Mouse (Mus musculus): ENCODE results near the gene Vmn1r60. TPM values are rescaled to one million over a fixed set of nuclear protein-coding genes. Genes with fewer than 3 reads are reported as not detected.
"Not testable (repeated sequence)": the region's sequence is repeated elsewhere in the genome, so short reads cannot be mapped to it uniquely, and the experiment has no call there.

Gene Vmn1r60
- not detected in 2 replicates for polyA plus RNA-seq (2012; rRNA removed)

- H3K4me3 ChIP-seq (ENCODE audit: control insufficient read depth, low read depth, low read length); H3K36me3 ChIP-seq (ENCODE audit: control insufficient read depth, insufficient read depth, low read length); H3K27ac ChIP-seq (ENCODE audit: control insufficient read depth, insufficient read depth, low read depth, low read length); H3K4me1 ChIP-seq (ENCODE audit: control insufficient read depth, insufficient read depth, low read length); H3K27me3 ChIP-seq (ENCODE audit: control insufficient read depth, insufficient read depth, low read length): not testable (repeated sequence)
These were observed at the start of gene Vmn1r60 for GRCm38 (mm10) chr7:5547217-5547616. Gene Vmn1r60, minus strand, starts transcription at chr7:5547317.

- not testable (repeated sequence) for H3K4me1 ChIP-seq (ENCODE audit: control insufficient read depth, insufficient read depth, low read length); H3K4me3 ChIP-seq (ENCODE audit: control insufficient read depth, low read depth, low read length); H3K27ac ChIP-seq (ENCODE audit: control insufficient read depth, insufficient read depth, low read depth, low read length); H3K36me3 ChIP-seq (ENCODE audit: control insufficient read depth, insufficient read depth, low read length); H3K27me3 ChIP-seq (ENCODE audit: control insufficient read depth, insufficient read depth, low read length)
These were observed 6.2 kb downstream of the Vmn1r60 start for GRCm38 (mm10) chr7:5540770-5541436.

GRCm38 (mm10) chr7:5493856-5494255, 53.3 kb downstream of the Vmn1r60 start, which contains the start of gene Vmn2r28:
Gene Vmn2r28, minus strand, starts transcription at chr7:5493956.
- not testable (repeated sequence) for H3K36me3 ChIP-seq (ENCODE audit: control insufficient read depth, insufficient read depth, low read length); H3K4me1 ChIP-seq (ENCODE audit: control insufficient read depth, insufficient read depth, low read length); H3K4me3 ChIP-seq (ENCODE audit: control insufficient read depth, low read depth, low read length); H3K27ac ChIP-seq (ENCODE audit: control insufficient read depth, insufficient read depth, low read depth, low read length); H3K27me3 ChIP-seq (ENCODE audit: control insufficient read depth, insufficient read depth, low read length)

Other genes with a start within 250 kb of the Vmn1r60 start
- gene Gm5065, start 196.8 kb downstream of the Vmn1r60 start, polyA plus RNA-seq (2012; rRNA removed) = not detected in 2 replicates
- gene Nlrp2, start 196.3 kb downstream of the Vmn1r60 start, polyA plus RNA-seq (2012; rRNA removed) = not detected in 2 replicates
- not detected in 2 replicates for gene Vmn1r58, start 133.9 kb downstream of the Vmn1r60 start, polyA plus RNA-seq (2012; rRNA removed)
- not detected in 2 replicates for gene Vmn1r59, start 90.5 kb downstream of the Vmn1r60 start, polyA plus RNA-seq (2012; rRNA removed)
- not detected in 2 replicates for gene Vmn2r28, start 53.4 kb downstream of the Vmn1r60 start, polyA plus RNA-seq (2012; rRNA removed)
- gene Vmn1r61, start 66.0 kb upstream of the Vmn1r60 start, polyA plus RNA-seq (2012; rRNA removed) = not detected in 2 replicates
- gene Vmn1r62, start 126.3 kb upstream of the Vmn1r60 start, polyA plus RNA-seq (2012; rRNA removed) = not detected in 2 replicates

All from testis, adult 2 months (tissue).